Mouse (Mus musculus): ENCODE data around the gene Cgnl1.

The Cgnl1 gene

DNA sequence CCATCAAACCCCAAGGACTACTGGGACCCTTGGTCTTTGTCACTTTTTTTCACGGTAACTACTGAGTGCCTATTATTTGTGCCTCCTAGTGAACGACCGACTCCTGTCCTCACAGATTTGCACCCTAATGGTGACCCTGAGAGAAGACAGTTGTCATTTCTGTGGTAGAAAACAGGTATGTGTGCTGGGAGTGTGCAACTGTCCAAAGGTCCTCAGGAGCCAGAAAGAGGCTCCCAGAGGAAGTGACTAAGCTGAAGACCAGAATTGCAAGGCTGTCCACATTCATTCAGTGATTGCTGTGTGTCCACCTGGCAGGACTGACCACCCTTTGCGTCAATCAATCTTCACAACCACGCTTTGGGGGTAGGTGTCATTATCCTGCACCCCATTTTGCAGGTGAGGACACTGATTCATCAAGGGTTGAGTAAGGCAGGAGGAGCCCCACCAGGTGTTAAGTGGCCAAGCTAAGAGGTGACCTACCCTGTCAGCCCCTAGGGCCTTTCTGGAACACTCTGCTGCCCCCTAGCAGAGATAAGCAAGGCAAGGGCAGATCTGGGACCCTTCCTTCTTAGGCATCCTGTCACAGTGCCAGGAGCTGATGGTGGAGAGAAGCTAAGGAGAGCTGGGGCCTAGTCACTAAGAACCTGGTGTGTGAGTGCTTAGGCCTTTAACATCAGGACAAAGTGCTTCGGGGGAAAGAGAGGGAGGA, 178.7 kb downstream of the Cgnl1 start:
- ATAC-seq (ENCODE audit: insufficient number of reproducible peaks, low FRiP score, low TSS enrichment) = no peak

DNA sequence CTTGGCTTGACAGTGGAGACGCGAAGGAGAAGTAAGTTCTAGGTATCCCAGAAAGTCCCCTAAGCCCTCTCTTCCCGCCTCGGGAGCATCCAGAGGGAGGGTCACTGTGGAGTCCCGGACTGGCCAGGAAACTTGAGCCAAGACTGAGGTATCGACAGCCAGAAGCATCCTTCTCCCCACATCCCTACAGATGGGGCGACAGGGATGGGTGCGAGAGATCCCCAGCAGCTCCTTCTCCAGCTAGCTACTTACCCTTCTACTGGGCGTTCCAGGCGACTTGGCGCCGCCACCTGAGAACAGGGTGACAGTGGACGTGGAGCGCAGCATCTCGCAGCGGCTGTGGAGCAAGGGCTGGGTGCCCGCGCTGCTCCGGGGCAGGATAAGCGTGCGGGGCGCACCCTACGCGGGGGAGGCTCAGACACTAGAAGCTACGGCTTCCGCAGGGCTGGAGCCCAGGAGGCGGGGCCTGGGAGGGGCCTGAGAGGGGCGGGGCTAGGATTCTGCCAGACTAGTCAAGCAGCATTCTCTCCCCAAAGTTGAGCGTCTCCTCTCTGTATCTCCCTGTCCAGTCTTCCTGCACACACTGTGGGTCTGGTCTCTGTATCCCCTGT, 179.4 kb downstream of the Cgnl1 start, which contains the start of gene Myzap:
TSS of gene Myzap (minus strand) at position 423 of the 611 bp plus-strand sequence.
- no peak for ATAC-seq (ENCODE audit: insufficient number of reproducible peaks, low FRiP score, low TSS enrichment)

GRCm38 (mm10) chr9:71591106-71591505, 180.3 kb downstream of the Cgnl1 start:
- no peak for ATAC-seq (ENCODE audit: insufficient number of reproducible peaks, low FRiP score, low TSS enrichment)

DNA sequence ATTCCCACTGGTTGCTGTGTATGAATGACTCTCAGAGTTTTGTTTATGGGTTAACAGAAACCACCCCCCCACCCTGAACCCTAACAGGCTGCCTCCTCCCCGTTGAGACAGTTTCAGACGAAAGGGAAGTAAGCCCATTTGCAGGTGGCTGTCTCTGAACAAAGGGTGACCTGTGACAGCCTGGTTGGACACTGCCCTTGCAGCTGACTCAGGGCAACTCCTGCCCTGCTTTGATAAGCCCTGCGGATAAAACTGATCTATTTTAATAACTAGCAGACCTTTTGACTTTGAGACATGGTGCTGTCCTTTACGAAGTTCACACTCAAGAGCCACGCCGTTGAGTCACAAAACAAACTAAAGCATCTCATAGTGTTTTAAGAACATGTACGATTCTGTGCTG, 181.6 kb downstream of the Cgnl1 start:
- ATAC-seq (ENCODE audit: insufficient number of reproducible peaks, low FRiP score, low TSS enrichment) = no peak

DNA sequence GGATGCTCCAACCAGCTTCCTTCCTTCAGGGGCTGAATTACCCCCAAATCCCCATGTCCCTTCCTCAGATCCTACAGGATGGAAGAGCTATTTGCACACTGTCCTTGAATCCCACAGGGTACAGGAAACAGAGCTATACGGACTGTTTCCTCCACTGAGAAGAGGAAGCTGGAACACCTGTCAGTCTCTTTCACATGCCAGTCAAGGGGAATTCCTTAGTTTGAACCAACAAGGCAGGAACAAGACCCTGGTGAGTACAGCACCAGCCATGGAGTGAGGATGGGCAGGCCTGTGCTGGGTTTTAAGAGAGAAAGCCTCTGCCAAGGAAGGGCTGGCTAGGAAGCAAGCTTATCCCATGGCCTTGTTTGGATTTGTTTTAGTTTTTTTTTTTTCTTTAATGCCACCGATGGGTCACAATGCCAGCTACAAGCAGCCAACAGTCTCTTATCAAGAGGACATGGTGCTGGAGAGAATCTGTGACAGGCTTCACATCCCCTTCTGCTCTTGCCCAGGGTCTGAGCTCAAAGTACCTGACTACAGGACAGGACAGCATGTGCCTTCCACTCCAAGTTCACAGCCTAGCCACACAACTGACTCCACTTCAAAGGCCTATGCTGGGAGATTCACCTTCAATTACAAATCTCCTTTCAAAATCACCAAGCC, 182.3 kb downstream of the Cgnl1 start:
- ATAC-seq (ENCODE audit: insufficient number of reproducible peaks, low FRiP score, low TSS enrichment) = no peak

GRCm38 (mm10) chr9:71586408-71586807, 185.0 kb downstream of the Cgnl1 start:
- ATAC-seq (ENCODE audit: insufficient number of reproducible peaks, low FRiP score, low TSS enrichment) = no peak

- no peak for ATAC-seq (ENCODE audit: insufficient number of reproducible peaks, low FRiP score, low TSS enrichment)
Observed at GRCm38 (mm10) chr9:71582771-71583170, 188.6 kb downstream of the Cgnl1 start.

GRCm38 (mm10) chr9:71578896-71579564, 192.4 kb downstream of the Cgnl1 start:
- ATAC-seq (ENCODE audit: insufficient number of reproducible peaks, low FRiP score, low TSS enrichment) = no peak
